Mouse (Mus musculus) MEL (cell line): ENCODE measurements around the gene Col6a1.

Source experiments
- CHD1 ChIP-seq: IDR thresholded peaks from 2 replicates; pipeline ENCODE4 v1.6.1; 2012; ENCODE audit warnings: low read depth, mild to moderate bottlenecking, inconsistent platforms, low read length, improper control_type of control experiment
- CTCF ChIP-seq, 3 experiments: IDR thresholded peaks in 2 of 3; conservative IDR thresholded peaks in 1 of 3; 2 replicates each; pipeline ENCODE4 v1.5.1; 2011 to 2012; ENCODE audit warnings: low read length in 3 of 3, low read depth in 2 of 3, mild to moderate bottlenecking in 2 of 3, improper control_type of control experiment in 1 of 3, inconsistent platforms in 1 of 3, mixed read lengths in 1 of 3, moderate library complexity in 1 of 3; ENCODE audit not compliant: control insufficient read depth in 1 of 3, insufficient read depth in 1 of 3, poor library complexity in 1 of 3, severe bottlenecking in 1 of 3
- ELF1 ChIP-seq: IDR thresholded peaks from 2 replicates; pipeline ENCODE4 v1.6.1; 2014; ENCODE audit warnings: low read depth, mild to moderate bottlenecking, inconsistent platforms, low read length, improper control_type of control experiment, moderate library complexity
- GATA1 ChIP-seq: IDR thresholded peaks from 2 replicates; pipeline ENCODE4 v1.6.1; 2011; ENCODE audit warnings: low read depth, low read length, improper control_type of control experiment
- MXI1 ChIP-seq: IDR thresholded peaks from 2 replicates; pipeline ENCODE4 v1.6.1; 2011; ENCODE audit warnings: mild to moderate bottlenecking, low read depth, low read length, improper control_type of control experiment
- POLR2A ChIP-seq, 2 experiments: IDR thresholded peaks; 2 replicates each; pipeline ENCODE4 v1.6.1; 2011 to 2012; ENCODE audit warnings: low read length in 2 of 2, mild to moderate bottlenecking in 2 of 2, control low read depth in 1 of 2, improper control_type of control experiment in 1 of 2, low read depth in 1 of 2, moderate library complexity in 1 of 2; ENCODE audit not compliant: control insufficient read depth in 1 of 2, insufficient read depth in 1 of 2, poor library complexity in 1 of 2
- UBTF ChIP-seq: IDR thresholded peaks from 2 replicates; pipeline ENCODE4 v1.6.1; 2012; ENCODE audit warnings: low read depth, mild to moderate bottlenecking, inconsistent platforms, low read length, improper control_type of control experiment, moderate library complexity, borderline replicate concordance; ENCODE audit not compliant: insufficient read depth
- USF2 ChIP-seq, 2 experiments: IDR thresholded peaks; 2 replicates each; pipeline ENCODE4 v1.6.1; 2011 to 2012; ENCODE audit warnings: improper control_type of control experiment in 2 of 2, low read length in 2 of 2, borderline replicate concordance in 1 of 2, inconsistent platforms in 1 of 2, low read depth in 1 of 2, mild to moderate bottlenecking in 1 of 2; ENCODE audit not compliant: insufficient read depth in 1 of 2

DNA sequence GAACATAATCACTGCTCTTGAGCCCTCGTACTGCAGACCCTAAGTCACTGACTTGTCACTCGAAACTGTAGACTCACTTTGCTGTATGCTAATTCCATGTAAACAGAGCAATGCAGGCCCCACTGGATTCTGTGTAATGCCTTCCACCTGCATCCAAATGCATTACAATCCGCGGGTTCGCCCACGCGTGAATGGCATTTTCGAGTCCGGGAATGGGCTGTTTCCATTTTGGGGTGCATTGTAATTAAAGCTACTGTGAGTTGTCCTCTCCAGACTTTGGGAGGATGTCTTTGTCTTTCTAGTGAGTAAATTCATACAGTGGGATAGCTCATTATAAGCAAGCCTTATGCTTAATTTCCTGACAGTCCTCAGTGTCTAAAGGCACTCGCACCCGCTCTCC, 60.4 kb downstream of the Col6a1 start:
- no peak for TF ChIP-seq GATA1
- TF ChIP-seq USF2 (IDR thresholded peaks at IDR 0.05; ENCODE audit: borderline replicate concordance in 1 of 2, insufficient read depth in 1 of 2, low read depth in 1 of 2, low read length in 2 of 2), result no peak
- no peak for TF ChIP-seq CTCF (IDR thresholded peaks at IDR 0.05 in 2 of 3, conservative IDR thresholded peaks at IDR 0.05 in 1 of 3; ENCODE audit: control insufficient read depth in 1 of 3, insufficient read depth in 1 of 3, low read depth in 2 of 3, low read length in 3 of 3, poor library complexity in 1 of 3, severe bottlenecking in 1 of 3)
- no peak for TF ChIP-seq ELF1
- TF ChIP-seq MXI1, result no peak
- no peak for TF ChIP-seq UBTF
- TF ChIP-seq CHD1, result no peak
- TF ChIP-seq POLR2A (IDR thresholded peaks at IDR 0.05; ENCODE audit: control insufficient read depth in 1 of 2, insufficient read depth in 1 of 2, low read depth in 1 of 2, low read length in 2 of 2, poor library complexity in 1 of 2), result no peak
